Mouse (Mus musculus) erythroblast, embryonic 14.5 days (primary cell): ENCODE data around the gene Anapc7. TPM values are rescaled to one million over a fixed set of nuclear protein-coding genes. Genes with fewer than 3 reads are reported as not detected.

Experiments used
- H3K27me3 ChIP-seq: 2 replicates; pipeline ENCODE4 v1.6.1; 2012; ENCODE audit warnings: inconsistent platforms; ENCODE audit not compliant: control insufficient read depth
- H3K36me3 ChIP-seq: 2 replicates; pipeline ENCODE4 v1.6.1; 2012; ENCODE audit warnings: mild to moderate bottlenecking, inconsistent platforms; ENCODE audit not compliant: control insufficient read depth
- H3K4me1 ChIP-seq: 2 replicates; pipeline ENCODE4 v1.6.1; 2012; ENCODE audit warnings: inconsistent platforms; ENCODE audit not compliant: control insufficient read depth
- H3K4me3 ChIP-seq: replicated peaks from 2 replicates; pipeline ENCODE3; 2012; ENCODE audit warnings: moderate library complexity, mild to moderate bottlenecking, inconsistent platforms
- H3K9me3 ChIP-seq: 2 replicates; pipeline ENCODE4 v1.6.1; 2012; ENCODE audit warnings: low read length, inconsistent platforms, mixed read lengths; ENCODE audit not compliant: control insufficient read depth
- GATA1 ChIP-seq: IDR thresholded peaks from 2 replicates; pipeline ENCODE4 v1.6.1; 2012; ENCODE audit warnings: low read length, inconsistent platforms, mixed read lengths
- TAL1 ChIP-seq: IDR thresholded peaks from 3 replicates; pipeline ENCODE4 v1.6.1; 2012; ENCODE audit warnings: low read length, inconsistent platforms, mixed read lengths
- polyA plus RNA-seq: library from polyadenylated mRNA; stranded (reverse); fragments of >175 nt; gene quantifications from 2 replicates; pipeline ENCODE4 v1.2.3, GENCODE M21; 2012

Anapc7 gene
- polyA plus RNA-seq, 1 experiment, result 1.8 TPM

DNA sequence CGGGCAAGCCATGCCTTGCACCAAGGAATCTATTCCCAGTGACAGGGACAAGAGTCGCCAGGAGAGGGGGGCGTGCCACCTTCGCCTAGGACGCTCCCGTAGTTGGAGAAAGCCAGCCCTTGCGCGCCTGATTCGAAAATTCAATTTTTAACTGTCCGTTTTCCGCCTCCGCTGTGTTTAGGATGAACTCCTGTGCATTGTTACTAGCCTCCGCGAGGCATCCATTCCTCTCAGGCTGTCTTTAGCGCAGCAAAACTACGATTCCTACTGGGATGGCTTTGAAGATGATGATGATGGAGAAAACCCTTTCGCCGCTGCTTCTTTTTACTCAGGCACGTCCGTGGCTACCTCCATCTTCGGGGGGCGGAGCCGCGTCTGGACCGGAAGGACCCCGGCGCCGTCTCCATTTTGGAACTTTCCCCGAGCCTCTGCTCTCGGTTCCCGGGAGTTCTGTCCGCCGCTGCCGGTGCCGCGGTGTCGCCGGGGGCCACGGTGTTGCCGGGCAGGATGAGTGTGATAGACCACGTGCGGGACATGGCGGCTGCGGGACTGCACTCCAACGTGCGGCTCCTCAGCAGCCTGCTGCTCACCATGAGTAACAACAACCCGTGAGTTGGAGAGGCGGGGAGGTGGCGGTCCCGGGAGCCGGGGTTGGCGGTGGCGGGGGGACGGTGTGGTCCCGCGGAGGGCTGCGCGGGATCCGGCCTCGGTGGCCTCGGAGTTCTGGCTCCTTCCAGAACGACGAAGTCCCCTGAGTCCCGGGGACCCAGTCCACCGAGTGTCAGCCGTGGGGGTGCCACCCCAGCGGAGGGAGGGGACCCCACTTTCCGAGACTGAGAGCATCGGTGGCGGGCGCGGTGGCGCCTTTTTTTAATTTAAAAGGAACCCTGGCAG, 825 bp downstream of the Anapc7 start:
- Histone ChIP-seq H3K9me3 (peaks cover 5% of the 10 kb centered on the region; the same call in 1 of the 2 replicates), H3K4me1 (peaks cover 32% of the 10 kb centered on the region), H3K4me3 (peak overlapping the region; percentile 97), H3K36me3 (peaks cover 18% of the 10 kb centered on the region), H3K27me3 (no peaks in the 10 kb centered on the region)
- TF ChIP-seq TAL1, result no peak
- no peak for TF ChIP-seq GATA1

- Histone ChIP-seq H3K36me3 (peaks cover 25% of the 10 kb centered on the region), H3K27me3 (no peaks in the 10 kb centered on the region), H3K9me3 (peaks cover 2% of the 10 kb centered on the region; the same call in 1 of the 2 replicates), H3K4me1 (peaks cover 30% of the 10 kb centered on the region), H3K4me3 (peak overlapping the region; percentile 97)
- TF ChIP-seq GATA1, result no peak
- no peak for TF ChIP-seq TAL1
Observed at GRCm38 (mm10) chr5:122423083-122423482, 1.6 kb downstream of the Anapc7 start.

DNA sequence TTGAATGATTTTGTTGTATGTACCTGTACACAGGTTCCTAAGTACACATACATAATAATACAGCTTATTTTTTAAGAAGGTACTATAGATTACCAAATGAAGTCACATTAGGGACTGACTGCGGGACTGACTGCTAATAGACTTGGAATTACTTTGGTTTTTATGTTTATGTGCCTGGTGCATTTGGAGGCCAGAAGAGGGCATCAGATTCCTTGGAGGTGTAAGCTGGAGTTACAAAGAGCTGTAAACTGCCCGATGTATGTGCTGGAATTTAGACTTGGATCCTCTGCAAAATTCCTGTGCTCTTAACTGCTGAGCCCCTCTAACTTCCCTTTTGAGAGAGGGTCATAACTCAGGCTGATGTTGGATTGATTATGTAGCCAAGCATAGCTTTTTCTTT, 4.1 kb downstream of the Anapc7 start:
- peaks cover 49% of the 10 kb centered on the region for H3K36me3 ChIP-seq
- H3K4me1 ChIP-seq, result peaks cover 29% of the 10 kb centered on the region
- no peaks in the 10 kb centered on the region for H3K9me3 ChIP-seq
- H3K27me3 ChIP-seq, result no peaks in the 10 kb centered on the region
- no peak for TF ChIP-seq TAL1
- TF ChIP-seq GATA1, result no peak
- H3K4me3 ChIP-seq, result no peak overlapping the region

DNA sequence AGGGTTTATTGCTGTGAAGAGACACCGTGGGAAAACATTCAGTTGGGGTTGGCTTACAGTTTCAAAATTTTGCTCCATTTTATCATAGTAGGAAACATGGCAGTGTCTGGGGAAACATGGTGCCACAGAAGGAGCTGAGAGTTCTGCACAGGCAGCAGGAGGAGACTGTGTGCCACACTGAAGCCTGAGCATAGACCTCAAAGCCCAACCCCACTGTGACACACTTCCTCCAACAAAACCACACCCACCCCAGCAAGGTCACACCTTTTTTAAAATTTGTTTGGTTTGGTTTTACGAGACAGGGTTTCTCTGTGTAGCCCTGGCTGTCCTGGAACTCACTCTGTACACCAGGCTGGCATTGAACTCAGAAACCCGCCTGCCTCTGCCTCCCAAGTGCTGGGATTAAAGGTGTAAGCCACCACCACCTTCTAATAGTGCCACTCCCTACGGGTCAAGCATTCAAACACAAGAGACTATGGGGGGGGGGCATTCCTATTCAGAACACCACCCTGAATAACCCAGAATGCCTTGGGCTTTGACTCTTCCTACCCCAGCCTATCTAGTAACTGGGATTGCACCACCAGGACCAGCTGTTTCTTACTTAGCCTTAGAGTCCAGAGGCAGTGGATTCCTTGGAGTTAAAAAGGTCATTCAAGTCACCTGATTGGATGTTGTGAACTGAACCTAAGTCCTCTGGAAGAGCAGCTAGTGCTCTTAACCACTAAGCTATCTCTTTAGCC, 8.7 kb downstream of the Anapc7 start:
- H3K27me3 ChIP-seq, result no peaks in the 10 kb centered on the region
- H3K36me3 ChIP-seq, result peaks cover 91% of the 10 kb centered on the region
- no peak overlapping the region for H3K4me3 ChIP-seq
- no peak for TF ChIP-seq GATA1
- no peak for TF ChIP-seq TAL1
- H3K9me3 ChIP-seq, result no peaks in the 10 kb centered on the region
- H3K4me1 ChIP-seq, result no peaks in the 10 kb centered on the region

- no peak for TF ChIP-seq GATA1
- TF ChIP-seq TAL1, result no peak
- no peaks in the 10 kb centered on the region for H3K4me1 ChIP-seq
- no peaks in the 10 kb centered on the region for H3K27me3 ChIP-seq
- H3K4me3 ChIP-seq, result no peak overlapping the region
- H3K9me3 ChIP-seq, result no peaks in the 10 kb centered on the region
- H3K36me3 ChIP-seq, result peaks cover 94% of the 10 kb centered on the region
Observed at GRCm38 (mm10) chr5:122431221-122431620, 9.7 kb downstream of the Anapc7 start.

DNA sequence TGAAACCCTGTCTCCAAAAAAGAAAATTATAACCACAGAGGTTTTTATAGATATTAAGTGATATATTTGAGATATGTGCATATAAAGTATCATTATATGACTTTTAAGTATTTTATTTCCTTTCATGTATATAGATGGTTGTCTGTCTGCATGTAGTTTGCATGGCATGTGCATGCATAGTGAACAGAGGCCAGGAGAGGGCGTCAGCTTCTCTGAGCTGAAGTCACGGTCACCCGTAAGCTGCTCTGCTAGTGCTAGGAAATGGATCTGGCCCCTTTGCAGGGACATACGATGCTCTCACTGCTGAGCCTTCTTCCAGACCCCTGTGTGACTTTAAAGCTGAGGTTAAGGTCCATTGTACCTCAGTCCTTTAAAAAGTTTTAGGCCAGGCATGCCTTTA, 13.0 kb downstream of the Anapc7 start:
- no peak for TF ChIP-seq TAL1
- no peak for TF ChIP-seq GATA1
- Histone ChIP-seq H3K4me1 (no peaks in the 10 kb centered on the region), H3K9me3 (no peaks in the 10 kb centered on the region), H3K4me3 (no peak overlapping the region), H3K36me3 (peaks cover 98% of the 10 kb centered on the region), H3K27me3 (no peaks in the 10 kb centered on the region)

DNA sequence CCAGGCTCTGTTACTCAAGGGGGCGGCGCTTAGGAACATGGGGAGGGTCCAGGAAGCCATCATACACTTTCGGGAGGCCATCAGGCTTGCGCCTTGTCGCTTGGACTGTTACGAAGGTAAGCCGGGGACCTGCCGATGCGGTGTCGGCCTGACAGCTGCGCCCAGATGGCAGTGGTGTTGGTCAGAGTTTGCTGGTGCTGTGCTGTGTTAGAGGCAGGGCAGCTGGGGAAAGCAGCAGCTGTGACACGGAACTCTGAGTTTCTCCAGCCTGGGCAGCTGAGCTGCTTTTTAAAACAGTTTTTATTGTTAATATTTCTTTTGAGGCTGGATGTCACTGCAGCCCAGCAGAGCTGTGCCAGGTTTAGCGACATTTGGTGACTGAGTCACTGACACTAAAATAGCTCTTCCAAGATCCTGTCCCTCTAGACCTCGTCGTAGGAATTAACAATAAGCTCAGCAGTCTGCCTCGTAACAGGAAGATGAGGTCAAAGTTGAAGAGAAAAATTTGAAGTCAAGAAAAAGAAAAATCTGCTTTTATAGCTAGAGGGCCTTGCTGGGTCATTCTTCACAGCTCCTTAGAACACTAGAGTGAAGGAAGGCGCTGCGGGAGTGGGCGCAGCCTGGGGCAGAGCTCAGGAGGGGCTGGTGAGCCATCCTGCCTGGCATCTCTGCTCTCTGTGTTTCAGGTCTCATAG, 18.1 kb downstream of the Anapc7 start:
- H3K27me3 ChIP-seq, result no peaks in the 10 kb centered on the region
- no peaks in the 10 kb centered on the region for H3K4me1 ChIP-seq
- no peak overlapping the region for H3K4me3 ChIP-seq
- no peaks in the 10 kb centered on the region for H3K9me3 ChIP-seq
- peaks cover 99% of the 10 kb centered on the region for H3K36me3 ChIP-seq
- TF ChIP-seq TAL1 (no peak), GATA1 (no peak)

- Histone ChIP-seq H3K27me3 (no peaks in the 10 kb centered on the region), H3K4me3 (no peak overlapping the region), H3K4me1 (no peaks in the 10 kb centered on the region), H3K36me3 (peaks cover 99% of the 10 kb centered on the region), H3K9me3 (no peaks in the 10 kb centered on the region)
- TF ChIP-seq GATA1, result no peak
- TF ChIP-seq TAL1, result no peak
Observed at GRCm38 (mm10) chr5:122440095-122440630, 18.7 kb downstream of the Anapc7 start.

DNA sequence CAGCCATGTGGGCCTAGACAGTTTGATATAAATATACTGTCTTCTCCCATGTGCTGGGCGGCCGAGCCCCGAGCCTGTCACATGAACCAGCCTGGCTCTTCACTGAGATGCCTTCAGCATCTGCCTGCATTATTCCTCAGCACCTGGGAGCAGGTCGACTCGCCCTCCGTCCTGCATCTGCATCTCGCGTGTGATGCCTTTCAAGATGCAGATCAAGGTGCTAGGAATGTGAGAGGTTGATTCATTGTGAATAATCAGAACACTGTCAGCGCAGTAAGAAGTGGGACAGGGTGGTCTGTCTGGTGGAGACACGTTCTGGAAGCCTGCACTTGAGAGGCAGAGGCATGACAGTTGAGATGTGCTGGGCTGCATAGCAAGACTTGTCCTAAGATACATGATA, 23.0 kb downstream of the Anapc7 start:
- Histone ChIP-seq H3K4me1 (no peaks in the 10 kb centered on the region), H3K36me3 (peaks cover 79% of the 10 kb centered on the region), H3K27me3 (no peaks in the 10 kb centered on the region), H3K4me3 (no peak overlapping the region), H3K9me3 (no peaks in the 10 kb centered on the region)
- TF ChIP-seq GATA1, result no peak
- TF ChIP-seq TAL1, result no peak
